Mouse (Mus musculus) intestine, embryonic 16.5 days (tissue): Measurements from ENCODE around the gene Gcdh. TPM values are rescaled to one million over a fixed set of nuclear protein-coding genes. Genes with fewer than 3 reads are reported as not detected.

Experiments used
- ATAC-seq: fragments of 200-750 bp; cut with Nextera tagmentation; 2 replicates; pipeline ENCODE4 v1.8.0; 2017; ENCODE audit warnings: moderate TSS enrichment, moderate library complexity
- H3K27ac ChIP-seq: fragments of 300-500 bp; sonication (generic); 2 replicates; pipeline ENCODE4 v1.5.1; 2014; ENCODE audit warnings: mild to moderate bottlenecking, low read length
- H3K27me3 ChIP-seq: fragments of 300-500 bp; sonication (generic); replicated peaks from 2 replicates; pipeline ENCODE4 v1.6.1; 2014; ENCODE audit warnings: low read length, control low read depth, mixed read lengths; ENCODE audit not compliant: control insufficient read depth, insufficient read depth
- H3K36me3 ChIP-seq: fragments of 300-500 bp; sonication (generic); 2 replicates; pipeline ENCODE4 v1.6.1; 2014; ENCODE audit warnings: low read length, control low read depth; ENCODE audit not compliant: control insufficient read depth, insufficient read depth
- H3K4me1 ChIP-seq: fragments of 300-500 bp; sonication (generic); 2 replicates; pipeline ENCODE4 v1.6.1; 2014; ENCODE audit warnings: low read length, control low read depth, mixed read lengths; ENCODE audit not compliant: control insufficient read depth, insufficient read depth
- H3K4me2 ChIP-seq: fragments of 300-500 bp; sonication (generic); 2 replicates; pipeline ENCODE4 v1.6.1; 2014; ENCODE audit warnings: low read depth, low read length, control low read depth
- H3K4me3 ChIP-seq: fragments of 300-500 bp; sonication (generic); 2 replicates; pipeline ENCODE4 v1.5.1; 2014; ENCODE audit warnings: mild to moderate bottlenecking, low read length
- H3K9ac ChIP-seq: fragments of 300-500 bp; sonication (generic); 2 replicates; pipeline ENCODE4 v1.6.1; 2014; ENCODE audit warnings: low read depth, low read length
- H3K9me3 ChIP-seq: fragments of 300-500 bp; sonication (generic); 2 replicates; pipeline ENCODE4 v1.6.1; 2016; ENCODE audit warnings: low read length, control low read depth; ENCODE audit not compliant: control insufficient read depth
- WGBS: fragments of 180-500 bp; shearing (Covaris S2); extraction: QIAGEN DNeasy Blood & Tissue Kit; methylation state at CpG from one replicate; pipeline ENCODE4 v1.1.7; 2014; 5-methylcytosine and 5-hydroxymethylcytosine counted together
- polyA plus RNA-seq: library from polyadenylated mRNA; unstranded; fragments of >200 nt; fragmentation: Nextera tagmentation; extraction: Ambion mirVana; gene quantifications from 2 replicates; pipeline ENCODE4 v1.2.1, GENCODE M21; 2015

Gcdh gene
- polyA plus RNA-seq, 1 experiment from 2014 or later, result 53.3 TPM

DNA sequence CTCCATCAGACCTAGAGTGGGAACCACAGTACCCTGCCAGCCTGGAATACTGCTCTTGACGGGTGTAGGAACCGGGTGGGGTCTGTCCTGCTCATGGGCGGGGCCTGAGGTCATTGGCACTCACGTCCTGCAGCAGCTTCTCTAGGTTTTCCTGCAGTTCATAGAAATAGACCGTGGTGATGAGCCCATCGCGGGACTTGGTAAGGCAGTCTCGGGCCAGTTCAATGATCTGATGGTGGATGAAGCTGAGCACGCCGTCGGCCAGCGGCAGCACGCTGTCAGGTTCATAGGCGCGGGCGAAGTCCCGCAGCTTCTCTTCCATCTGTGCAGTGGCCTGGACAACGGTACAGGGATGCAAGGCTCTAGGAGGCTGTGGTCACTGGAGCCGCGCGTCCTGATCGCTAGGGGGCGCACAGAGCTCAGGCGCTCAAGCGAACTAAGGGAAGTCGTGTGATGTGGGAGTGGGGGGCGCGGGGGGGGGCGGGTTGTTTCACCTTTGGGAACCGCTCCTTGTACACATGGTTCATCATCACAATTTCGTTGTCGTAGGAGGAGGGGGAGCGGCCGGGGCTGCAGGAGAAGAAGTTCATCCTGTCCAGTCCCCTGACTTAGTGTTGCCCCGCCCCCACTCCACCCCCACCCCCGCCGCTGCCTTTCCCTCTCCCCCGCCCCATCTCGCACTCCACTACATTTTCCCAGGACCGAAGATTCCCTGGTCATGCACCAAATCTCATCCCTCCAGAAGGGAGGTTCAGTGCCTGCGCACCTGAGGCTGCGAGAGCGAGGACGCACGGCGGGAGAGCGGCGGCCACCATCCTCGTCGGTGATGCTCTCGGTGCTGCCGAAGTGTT lies 35.0 kb upstream of the Gcdh start:
- H3K9ac ChIP-seq, result no peak overlapping the region
- no peaks in the 10 kb centered on the region for H3K36me3 ChIP-seq
- WGBS, result 2% methylated on average over 52 of the region's 52 CpGs
- ATAC-seq, result peak; percentile 73; the same call in 1 of the 2 replicates
- no peak overlapping the region for H3K27ac ChIP-seq
- H3K27me3 ChIP-seq, result peaks cover 26% of the 10 kb centered on the region
- H3K4me3 ChIP-seq, result peak overlapping the region; percentile 29
- no peaks in the 10 kb centered on the region for H3K9me3 ChIP-seq
- H3K4me2 ChIP-seq, result peak overlapping the region; percentile 62
- peaks cover 6% of the 10 kb centered on the region for H3K4me1 ChIP-seq

DNA sequence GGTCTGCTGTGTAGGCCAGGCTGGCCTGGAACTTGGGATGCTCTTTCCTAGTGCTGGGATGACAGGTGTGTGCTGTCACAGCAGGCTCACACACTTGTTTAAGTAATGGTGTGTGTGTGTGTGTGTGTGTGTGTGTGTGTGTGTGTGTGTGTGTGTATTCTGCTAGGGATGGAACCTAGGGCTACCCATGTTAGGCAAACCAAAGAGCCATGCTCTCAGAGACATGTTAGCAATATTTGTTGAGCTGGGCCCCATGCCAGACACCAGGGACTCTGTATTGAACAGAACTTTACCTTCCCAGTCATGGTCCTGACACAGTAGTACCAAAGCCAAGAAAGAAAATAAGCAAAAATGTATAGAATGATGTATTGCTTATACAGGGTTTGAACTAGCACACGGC lies 33.8 kb upstream of the Gcdh start:
- H3K4me1 ChIP-seq, result peaks cover 6% of the 10 kb centered on the region
- H3K9me3 ChIP-seq, result no peaks in the 10 kb centered on the region
- ATAC-seq, result no peak
- peaks cover 23% of the 10 kb centered on the region for H3K27me3 ChIP-seq
- no peak overlapping the region for H3K27ac ChIP-seq
- no peaks in the 10 kb centered on the region for H3K36me3 ChIP-seq
- H3K9ac ChIP-seq, result no peak overlapping the region
- H3K4me3 ChIP-seq, result no peak overlapping the region
- 77% methylated on average over 1 of the region's 1 CpGs for WGBS
- no peak overlapping the region for H3K4me2 ChIP-seq

DNA sequence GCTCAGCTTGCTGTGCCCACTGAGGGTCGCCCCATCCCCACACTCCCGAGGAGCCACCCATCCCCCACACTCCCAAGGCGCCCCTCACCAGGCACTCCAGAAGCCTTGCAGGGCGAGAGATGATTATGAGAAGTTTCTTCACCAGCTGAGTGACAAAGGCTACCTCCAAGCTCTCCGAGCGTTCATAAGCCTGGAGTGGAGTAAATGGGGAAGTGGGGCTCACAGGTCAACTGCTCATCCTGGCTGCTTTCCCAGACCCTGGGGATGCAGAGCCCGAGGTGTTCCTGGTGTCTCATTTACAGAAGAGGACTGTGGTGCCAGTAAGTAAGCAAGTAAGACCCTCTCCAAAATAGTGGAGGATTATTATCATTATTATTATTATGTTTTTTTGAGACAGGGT lies 31.8 kb upstream of the Gcdh start:
- Histone ChIP-seq H3K27me3 (peaks cover 16% of the 10 kb centered on the region), H3K36me3 (no peaks in the 10 kb centered on the region), H3K4me2 (no peak overlapping the region), H3K27ac (no peak overlapping the region), H3K4me3 (no peak overlapping the region), H3K9me3 (no peaks in the 10 kb centered on the region), H3K4me1 (peaks cover 6% of the 10 kb centered on the region), H3K9ac (no peak overlapping the region)
- no peak for ATAC-seq
- WGBS, result 64% methylated on average over 7 of the region's 7 CpGs

DNA sequence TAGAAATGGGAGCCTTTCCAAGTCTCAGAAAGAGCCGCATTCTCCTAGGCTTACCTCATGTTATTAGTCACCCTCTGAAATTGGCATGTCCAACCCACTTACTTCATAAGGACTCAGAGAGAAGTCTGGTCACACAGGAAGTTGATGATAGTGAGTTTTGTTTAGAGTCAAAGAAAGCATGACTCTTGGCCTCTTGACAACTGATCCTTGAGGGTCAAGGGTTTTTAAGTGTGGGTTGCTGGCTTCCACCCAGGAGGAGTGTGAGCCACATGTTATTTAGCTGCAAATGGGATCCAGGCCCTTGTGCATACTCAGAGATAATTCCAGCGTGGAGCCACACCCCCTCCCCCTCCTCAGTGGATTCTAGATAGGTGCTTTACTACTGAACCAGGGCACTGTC lies 27.9 kb upstream of the Gcdh start:
- ATAC-seq, result no peak
- Histone ChIP-seq H3K4me2 (no peak overlapping the region), H3K9me3 (no peaks in the 10 kb centered on the region), H3K4me3 (no peak overlapping the region), H3K27me3 (peaks cover under 1% of the 10 kb centered on the region; the same call in 1 of the 2 replicates), H3K36me3 (no peaks in the 10 kb centered on the region), H3K27ac (no peak overlapping the region), H3K9ac (no peak overlapping the region), H3K4me1 (no peaks in the 10 kb centered on the region)
- 61% methylated on average over 2 of the region's 2 CpGs for WGBS

DNA sequence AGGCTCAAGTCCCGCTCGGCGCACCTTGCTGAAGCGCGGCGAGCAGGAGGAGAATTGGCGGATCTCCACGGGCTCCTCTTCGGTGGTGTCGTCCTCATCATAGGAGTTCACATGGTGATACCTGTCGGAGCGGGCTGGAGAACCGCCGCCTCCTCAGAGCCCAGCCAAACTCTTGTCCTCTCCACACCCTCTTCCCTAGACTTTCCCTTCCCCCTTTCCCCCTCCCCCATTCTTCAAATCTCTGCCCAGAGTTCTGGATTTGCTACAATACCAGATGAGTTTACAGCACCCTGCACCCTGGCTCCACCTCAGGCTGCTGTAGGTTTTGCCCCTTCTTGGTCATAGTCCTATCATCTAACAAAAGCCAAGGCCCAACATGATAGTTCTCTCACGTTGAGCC lies 24.9 kb upstream of the Gcdh start:
- H3K36me3 ChIP-seq, result no peaks in the 10 kb centered on the region
- no peak overlapping the region for H3K4me3 ChIP-seq
- peaks cover 3% of the 10 kb centered on the region; the same call in 1 of the 2 replicates for H3K27me3 ChIP-seq
- 92% methylated on average over 15 of the region's 15 CpGs for WGBS
- H3K27ac ChIP-seq, result no peak overlapping the region
- H3K9ac ChIP-seq, result no peak overlapping the region
- no peak overlapping the region for H3K4me2 ChIP-seq
- H3K9me3 ChIP-seq, result peaks cover 4% of the 10 kb centered on the region; the same call in 1 of the 2 replicates
- ATAC-seq, result no peak
- H3K4me1 ChIP-seq, result no peaks in the 10 kb centered on the region

DNA sequence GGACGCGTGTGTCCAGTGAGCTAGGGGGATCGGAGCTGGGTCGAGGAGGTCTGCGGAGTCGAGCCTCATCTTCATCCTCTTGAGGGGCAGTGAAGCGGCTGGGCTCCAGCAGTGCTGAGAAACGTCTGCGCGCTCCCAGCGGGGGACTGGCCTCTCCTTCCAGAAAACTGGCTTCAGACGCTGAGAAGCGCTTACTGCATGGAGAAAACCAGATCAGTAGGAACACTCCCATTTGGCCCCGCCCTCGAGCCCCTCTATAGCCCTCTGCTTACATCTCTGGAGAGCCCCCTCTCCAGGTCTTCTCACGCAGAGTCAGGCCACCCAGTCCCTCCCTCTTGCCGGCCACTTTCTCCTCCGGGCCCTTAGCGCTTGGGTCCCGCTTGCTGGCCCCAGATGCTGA lies 24.1 kb upstream of the Gcdh start:
- 45% methylated on average over 20 of the region's 20 CpGs for WGBS
- Histone ChIP-seq H3K9me3 (peaks cover 4% of the 10 kb centered on the region; the same call in 1 of the 2 replicates), H3K27ac (no peak overlapping the region), H3K36me3 (no peaks in the 10 kb centered on the region), H3K9ac (no peak overlapping the region), H3K4me2 (no peak overlapping the region), H3K4me1 (peaks cover 3% of the 10 kb centered on the region; the same call in 1 of the 2 replicates), H3K4me3 (no peak overlapping the region), H3K27me3 (peaks cover 7% of the 10 kb centered on the region)
- no peak for ATAC-seq

DNA sequence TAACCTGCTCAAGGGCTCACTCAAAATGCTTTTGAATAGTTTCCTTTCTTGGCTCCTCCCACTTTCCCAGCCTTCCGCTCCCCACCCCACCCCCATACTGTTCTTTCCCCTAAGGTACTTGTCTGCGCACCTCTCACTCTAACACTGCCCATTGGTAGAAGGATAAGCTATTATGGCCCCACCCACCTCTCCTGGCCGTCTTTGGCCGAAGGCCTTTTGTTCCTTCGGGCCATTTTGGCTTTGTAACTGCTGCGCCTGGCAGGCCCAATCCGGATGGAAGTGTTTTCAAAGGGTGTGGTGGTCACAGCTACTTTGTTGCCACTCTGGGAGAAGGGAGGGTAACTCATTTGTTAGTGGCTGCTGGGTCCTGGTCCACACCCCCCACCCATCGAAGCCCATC lies 21.5 kb upstream of the Gcdh start:
- no peak for ATAC-seq
- 92% methylated on average over 8 of the region's 8 CpGs for WGBS
- H3K27me3 ChIP-seq, result peaks cover 22% of the 10 kb centered on the region

DNA sequence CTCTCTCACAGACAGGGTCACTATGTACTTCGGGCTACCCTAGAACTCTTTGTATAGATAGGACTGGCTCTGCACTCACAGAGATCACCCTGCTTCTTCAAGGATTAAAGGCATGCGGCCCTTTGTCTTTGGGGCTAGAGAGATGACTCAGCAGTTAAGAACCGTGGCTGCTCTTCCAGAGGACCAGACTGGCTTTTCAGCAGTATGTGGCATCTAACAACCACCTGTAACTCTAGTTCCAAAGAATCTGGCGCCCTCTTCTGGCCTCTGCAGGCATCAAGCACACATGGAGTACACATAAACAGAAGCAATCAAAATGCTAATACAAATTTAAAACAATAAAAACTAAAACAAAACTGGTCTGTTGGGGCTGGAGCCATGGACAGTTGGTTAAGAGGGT lies 20.2 kb upstream of the Gcdh start:
- Histone ChIP-seq H3K9me3 (peaks cover 4% of the 10 kb centered on the region; the same call in 1 of the 2 replicates), H3K4me1 (peaks cover 9% of the 10 kb centered on the region; the same call in 1 of the 2 replicates), H3K27ac (no peak overlapping the region), H3K4me2 (no peak overlapping the region), H3K4me3 (no peak overlapping the region), H3K27me3 (peaks cover 25% of the 10 kb centered on the region), H3K9ac (no peak overlapping the region), H3K36me3 (no peaks in the 10 kb centered on the region)
- ATAC-seq, result no peak
- WGBS, result 28% methylated on average over 4 of the region's 4 CpGs

More for the DNA sequence above, 21.5 kb upstream of the Gcdh start:
- Histone ChIP-seq H3K4me3 (no peak overlapping the region), H3K4me1 (peaks cover 7% of the 10 kb centered on the region; the same call in 1 of the 2 replicates), H3K9ac (no peak overlapping the region), H3K27ac (no peak overlapping the region), H3K4me2 (no peak overlapping the region), H3K36me3 (no peaks in the 10 kb centered on the region), H3K9me3 (peaks cover 4% of the 10 kb centered on the region; the same call in 1 of the 2 replicates)

DNA sequence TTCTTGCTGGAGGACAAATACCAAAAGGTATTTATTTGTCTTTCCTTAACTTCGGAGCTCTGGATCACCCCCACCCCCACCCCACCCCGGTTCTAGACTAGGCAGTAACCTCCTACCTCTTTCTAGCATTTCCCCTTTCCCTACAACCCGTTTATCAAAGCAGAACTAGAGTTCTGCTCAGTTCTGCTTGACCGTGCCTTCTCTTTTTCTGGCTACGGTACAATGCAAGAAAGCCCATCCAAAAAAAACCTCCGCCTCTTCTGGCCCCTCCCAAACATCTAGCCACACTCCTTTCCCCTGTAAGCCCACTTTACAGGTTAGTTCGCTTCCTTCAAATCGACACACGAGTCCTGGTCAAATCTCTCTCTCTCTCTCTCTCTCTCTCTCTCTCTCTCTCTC lies 19.8 kb upstream of the Gcdh start:
- WGBS, result 14% methylated on average over 9 of the region's 9 CpGs
- ATAC-seq, result no peak
- H3K4me2 ChIP-seq, result peak overlapping the region; percentile 87
- no peaks in the 10 kb centered on the region for H3K36me3 ChIP-seq
- no peak overlapping the region for H3K27ac ChIP-seq
- peaks cover 4% of the 10 kb centered on the region; the same call in 1 of the 2 replicates for H3K9me3 ChIP-seq
- peaks cover 11% of the 10 kb centered on the region; the same call in 1 of the 2 replicates for H3K4me1 ChIP-seq
- H3K9ac ChIP-seq, result peak overlapping the region; percentile 64
- H3K27me3 ChIP-seq, result peaks cover 25% of the 10 kb centered on the region
- H3K4me3 ChIP-seq, result peak overlapping the region; percentile 53
